Mouse (Mus musculus) cortical plate, adult 2 months (tissue): ENCODE results near the gene Ccdc155.

Source experiments
- CTCF ChIP-seq: fragments of 200-500 bp; IDR thresholded peaks from 2 replicates; pipeline ENCODE4 v1.5.1; 2011; ENCODE audit warnings: mild to moderate bottlenecking, control low read depth, low read length; ENCODE audit not compliant: insufficient read depth; ENCODE audit errors: extremely low read depth
- POLR2A ChIP-seq: fragments of 200-500 bp; IDR thresholded peaks from 2 replicates; pipeline ENCODE4 v1.6.1; 2011; ENCODE audit warnings: mild to moderate bottlenecking, low read length, control low read depth; ENCODE audit not compliant: insufficient read depth; ENCODE audit errors: extremely low read depth

DNA sequence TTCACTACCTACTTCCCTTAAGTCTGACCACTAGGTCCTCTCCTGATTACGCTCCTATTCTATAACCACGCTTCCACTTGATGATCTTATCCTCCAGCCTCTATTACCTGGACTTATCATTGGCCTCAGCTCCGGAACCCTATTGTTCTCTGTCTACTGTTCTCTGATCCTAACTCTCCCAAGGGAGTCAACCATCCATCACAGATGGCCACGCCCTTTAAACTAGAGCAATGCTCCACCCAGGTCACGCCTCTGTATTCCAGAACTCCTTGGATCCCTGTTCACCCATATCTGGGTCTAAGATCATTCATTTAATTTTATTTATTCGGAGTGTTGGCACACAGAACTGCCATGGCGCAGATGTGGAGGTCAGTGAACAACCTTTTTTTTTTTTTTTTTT is 7.7 kb upstream of the Ccdc155 start:
- TF ChIP-seq CTCF (no peak), POLR2A (no peak)
